Mouse (Mus musculus): ENCODE measurements around the gene Tbc1d1. TPM values are rescaled to one million over a fixed set of nuclear protein-coding genes. Genes with fewer than 3 reads are reported as not detected.

Tbc1d1 gene
- polyA plus RNA-seq, 3 experiments from 2014 or later, result 28.0 to 49.0 (median 34.6) TPM

GRCm38 (mm10) chr5:64160705-64161391 is 4.7 kb downstream of the Tbc1d1 start:
- peak; percentile 72 for ATAC-seq

DNA sequence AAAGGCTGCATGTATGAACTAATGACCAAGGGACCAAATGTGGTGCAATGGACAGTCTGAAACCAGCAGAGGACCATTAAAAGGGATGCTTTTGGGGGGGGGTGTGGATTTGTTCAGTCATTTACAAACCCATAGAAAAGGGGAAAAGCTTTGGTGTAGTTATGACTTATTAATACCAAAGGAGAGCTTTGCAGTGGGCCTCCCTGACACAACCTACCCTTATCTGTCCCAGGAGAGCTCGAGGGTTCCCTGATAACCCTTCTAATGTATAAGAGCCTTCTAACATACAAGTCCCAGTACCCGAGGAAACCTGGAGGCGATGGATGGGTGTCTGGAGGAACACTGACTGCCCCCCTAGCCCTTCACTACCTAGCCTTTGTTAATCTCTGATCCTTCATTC is 5.8 kb downstream of the Tbc1d1 start:
- ATAC-seq, result no peak

GRCm38 (mm10) chr5:64162582-64162981 is 6.5 kb downstream of the Tbc1d1 start:
- no peak for ATAC-seq

GRCm38 (mm10) chr5:64164414-64164813 is 8.3 kb downstream of the Tbc1d1 start:
- ATAC-seq, result no peak

- no peak for ATAC-seq
These were observed 9.7 kb downstream of the Tbc1d1 start for GRCm38 (mm10) chr5:64165826-64166225.

- no peak for ATAC-seq
These were observed 13.0 kb downstream of the Tbc1d1 start for GRCm38 (mm10) chr5:64168990-64169540.

GRCm38 (mm10) chr5:64172884-64173283 is 16.8 kb downstream of the Tbc1d1 start:
- ATAC-seq, result no peak

- ATAC-seq, result no peak
These were observed 17.2 kb downstream of the Tbc1d1 start for GRCm38 (mm10) chr5:64173302-64173701.

DNA sequence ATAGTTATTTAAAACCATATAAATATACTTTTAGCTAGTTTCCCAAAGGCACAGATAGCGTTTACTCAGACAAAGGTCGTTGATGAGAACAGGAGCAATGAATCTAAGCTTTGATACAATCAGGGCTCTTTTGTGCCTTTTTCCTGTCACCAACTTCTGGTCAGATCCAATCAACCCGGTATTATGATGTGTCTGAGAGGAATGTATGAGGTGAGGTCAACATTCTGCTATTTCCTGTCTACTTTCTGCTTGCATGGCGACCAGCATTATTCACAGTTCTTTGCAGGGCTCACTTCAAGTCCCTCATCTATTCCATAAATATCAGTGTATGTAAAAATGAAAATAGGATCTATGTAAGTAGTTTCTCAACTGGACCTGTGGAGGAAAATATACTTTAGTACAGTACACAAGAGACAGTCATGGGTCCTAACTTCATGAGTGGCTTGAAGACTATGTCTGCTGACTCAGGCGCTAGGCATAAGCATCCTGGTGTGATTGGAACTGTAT is 18.4 kb downstream of the Tbc1d1 start:
- ATAC-seq, result no peak

DNA sequence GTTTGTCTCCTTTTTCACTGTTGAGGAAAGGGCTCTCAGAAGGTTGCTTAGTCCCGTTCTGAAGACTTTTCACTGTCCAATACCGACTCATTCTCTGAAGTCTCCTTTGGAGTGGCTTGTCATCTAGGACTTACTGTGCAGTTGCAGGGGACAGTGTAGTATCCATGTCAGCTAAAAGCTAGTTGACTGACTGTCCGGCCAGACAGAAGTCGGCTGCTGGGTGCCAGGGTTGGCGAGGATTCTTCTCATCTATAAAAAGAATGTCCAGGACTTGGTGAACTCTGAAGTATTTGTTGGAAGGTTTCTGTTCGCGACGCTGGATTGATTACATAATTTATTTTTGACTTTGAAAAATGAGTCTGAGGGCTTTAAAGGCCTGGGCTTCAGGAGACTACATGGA is 24.4 kb downstream of the Tbc1d1 start:
- no peak for ATAC-seq

DNA sequence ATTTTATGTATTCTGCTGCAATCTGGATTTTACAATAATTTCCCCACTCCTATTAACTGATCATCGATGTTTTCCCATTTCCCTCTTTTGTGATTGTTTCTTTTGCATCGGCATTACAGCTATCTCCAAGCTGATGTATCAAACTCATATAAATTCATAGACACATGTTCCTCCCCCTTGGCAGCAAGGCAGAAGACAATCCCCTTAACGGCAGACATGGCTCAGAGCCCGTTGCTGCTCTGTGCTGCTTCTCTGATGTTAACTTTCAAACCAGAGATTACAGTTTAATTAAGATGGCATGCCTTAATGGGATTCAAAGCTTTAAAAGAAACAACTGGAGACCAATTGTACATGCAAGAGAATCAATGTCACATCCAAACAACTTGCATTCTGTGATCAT is 27.6 kb downstream of the Tbc1d1 start:
- no peak for ATAC-seq

GRCm38 (mm10) chr5:64185257-64185656 is 29.2 kb downstream of the Tbc1d1 start:
- no peak for ATAC-seq

DNA sequence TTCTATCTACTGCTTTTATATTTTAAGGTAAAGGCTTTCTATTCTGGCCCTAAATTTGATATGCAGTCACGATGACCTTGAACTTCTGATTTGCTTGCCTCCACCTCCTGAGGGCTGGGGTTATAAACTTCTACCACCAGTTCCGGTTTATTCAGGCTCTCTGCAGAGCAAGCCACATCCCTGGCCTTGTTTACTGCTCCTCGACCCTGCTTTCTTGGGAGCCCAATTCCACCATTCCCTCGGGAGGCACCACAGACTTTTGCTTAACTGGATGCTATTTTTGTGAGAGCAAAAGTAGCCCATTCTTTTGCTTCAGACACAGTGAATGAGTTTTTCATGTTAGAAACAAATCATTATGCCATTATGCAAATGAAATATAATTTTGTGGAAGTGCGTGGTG is 30.5 kb downstream of the Tbc1d1 start:
- ATAC-seq, result no peak

DNA sequence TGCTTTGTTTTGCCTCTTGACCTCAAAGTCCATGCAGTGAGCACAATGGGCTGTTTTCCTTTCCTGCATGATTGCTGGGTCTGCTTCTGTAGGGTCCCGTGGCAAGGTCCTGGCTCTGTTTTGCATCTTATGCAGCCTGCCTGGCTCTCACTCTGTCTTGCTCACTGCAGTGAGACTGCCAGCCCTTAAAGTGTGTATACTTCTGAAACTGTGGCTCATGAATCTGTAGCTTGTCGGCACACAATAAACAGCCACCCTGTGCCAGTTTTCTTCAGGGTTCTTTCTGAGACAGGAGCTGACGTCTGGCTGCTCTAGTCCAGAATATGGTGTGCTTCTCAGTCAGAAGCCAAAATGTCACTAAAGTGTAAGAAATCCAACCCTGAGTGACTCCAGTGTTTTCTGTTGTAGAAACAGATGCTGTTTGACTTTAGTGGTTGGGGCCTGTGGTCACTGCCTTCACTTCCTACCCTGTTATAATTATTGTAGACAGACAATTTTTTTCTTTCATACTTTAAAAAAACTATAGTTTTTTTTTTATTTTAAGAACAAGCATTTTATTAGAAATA is 32.1 kb downstream of the Tbc1d1 start:
- ATAC-seq, result no peak

DNA sequence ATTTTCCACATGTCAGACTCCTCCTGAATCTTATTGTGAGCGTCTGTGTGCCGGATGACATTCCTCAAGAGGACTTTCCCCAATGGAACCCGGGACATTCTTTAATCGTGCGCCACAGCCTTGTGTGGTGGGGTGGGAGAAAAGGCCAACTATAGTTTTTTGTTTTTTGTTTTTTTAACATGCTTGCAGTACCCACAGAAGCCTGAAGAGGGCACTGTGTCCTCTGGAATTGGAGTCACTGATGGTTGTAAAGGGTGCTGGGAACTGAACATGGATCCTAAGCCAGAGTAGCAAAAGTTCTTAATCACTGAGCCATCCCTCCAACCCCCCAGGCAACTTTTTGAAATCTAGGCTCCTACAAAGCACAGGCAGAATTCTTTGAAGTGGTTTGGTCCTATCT is 34.8 kb downstream of the Tbc1d1 start:
- no peak for ATAC-seq

- ATAC-seq, result no peak
These were observed 37.2 kb downstream of the Tbc1d1 start for GRCm38 (mm10) chr5:64193353-64193752.

GRCm38 (mm10) chr5:64196250-64196865 is 40.3 kb downstream of the Tbc1d1 start:
- ATAC-seq, result no peak

DNA sequence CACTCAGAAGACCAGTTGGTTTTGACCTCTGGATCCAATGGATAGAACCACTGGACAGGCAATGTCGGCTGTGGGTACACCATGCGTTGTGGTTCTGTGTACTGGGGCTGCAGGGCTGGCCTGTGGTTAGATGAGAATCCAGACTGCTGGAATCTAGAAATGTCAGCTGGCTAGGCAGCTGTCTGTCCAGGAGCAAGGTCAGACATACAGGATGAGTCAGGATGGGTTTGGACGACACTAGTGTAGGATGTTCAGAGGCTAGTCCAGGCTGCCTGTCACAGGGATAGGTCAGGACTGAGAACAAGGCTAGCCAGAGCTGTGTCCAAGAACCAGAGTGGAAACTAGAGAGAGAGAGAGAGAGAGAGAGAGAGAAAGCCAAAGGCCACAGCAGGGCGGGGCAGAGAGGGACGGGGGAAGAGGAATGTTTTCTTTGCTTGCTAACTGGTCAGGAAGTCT is 40.8 kb downstream of the Tbc1d1 start:
- no peak for ATAC-seq

DNA sequence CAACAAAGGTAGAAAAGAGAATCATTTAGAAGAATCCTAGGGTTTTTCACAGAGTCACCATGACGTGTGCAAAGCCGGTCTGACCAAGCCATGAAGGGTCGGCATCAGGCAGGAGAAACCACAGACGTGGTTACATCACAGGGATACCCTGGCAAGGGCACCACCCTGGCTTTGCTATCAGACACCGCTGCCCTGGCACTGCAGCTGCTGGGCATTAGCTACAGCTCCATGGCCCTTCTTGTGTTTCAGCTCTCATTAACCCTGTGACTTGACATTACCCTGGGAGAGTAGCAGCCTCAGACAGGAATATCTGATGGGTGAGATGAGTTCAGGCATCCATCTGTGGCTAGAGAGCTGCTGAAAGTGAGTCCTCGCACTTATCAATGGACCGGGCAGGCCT is 42.5 kb downstream of the Tbc1d1 start:
- ATAC-seq, result no peak

DNA sequence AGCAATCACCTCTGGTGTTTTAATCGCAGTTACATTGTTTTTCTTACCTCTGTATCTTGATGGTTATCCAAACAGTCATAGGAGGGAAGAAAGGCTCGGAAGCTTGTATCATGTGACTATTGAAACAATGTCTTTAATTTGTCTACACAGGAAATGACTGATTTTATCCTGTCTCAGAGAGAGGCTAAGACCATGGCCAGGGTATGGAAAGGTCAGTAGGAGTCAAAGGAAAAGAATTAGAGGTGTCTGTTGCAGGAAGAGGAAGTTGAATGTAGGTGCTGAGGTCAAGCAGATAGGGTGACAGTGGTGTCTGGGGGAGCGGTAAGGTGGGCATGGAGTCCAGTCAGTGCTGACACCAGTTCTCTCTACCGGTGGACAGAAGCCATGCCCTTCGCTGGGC is 45.0 kb downstream of the Tbc1d1 start:
- ATAC-seq, result no peak

DNA sequence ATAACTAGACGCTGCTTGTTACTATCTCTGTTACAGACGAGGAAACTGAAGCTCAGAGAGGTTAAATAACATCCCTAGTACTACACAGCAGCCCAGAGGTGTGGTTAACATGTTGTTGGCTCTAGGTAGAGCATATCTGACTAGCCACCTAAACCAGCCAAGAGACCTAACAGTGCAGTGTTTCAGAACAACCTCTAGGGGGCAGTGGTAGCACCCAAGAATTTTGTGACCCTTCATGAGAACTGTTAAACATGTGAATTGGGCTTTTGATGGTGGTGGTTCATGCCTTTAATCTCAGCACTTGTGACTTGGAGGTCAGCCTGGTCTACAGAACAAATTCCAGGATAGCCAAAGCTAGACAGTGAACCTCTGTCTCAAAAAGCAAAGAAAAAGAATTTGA is 46.2 kb downstream of the Tbc1d1 start:
- peak; percentile 68 for ATAC-seq

- no peak for ATAC-seq
These were observed 49.5 kb downstream of the Tbc1d1 start for GRCm38 (mm10) chr5:64205610-64206009.

DNA sequence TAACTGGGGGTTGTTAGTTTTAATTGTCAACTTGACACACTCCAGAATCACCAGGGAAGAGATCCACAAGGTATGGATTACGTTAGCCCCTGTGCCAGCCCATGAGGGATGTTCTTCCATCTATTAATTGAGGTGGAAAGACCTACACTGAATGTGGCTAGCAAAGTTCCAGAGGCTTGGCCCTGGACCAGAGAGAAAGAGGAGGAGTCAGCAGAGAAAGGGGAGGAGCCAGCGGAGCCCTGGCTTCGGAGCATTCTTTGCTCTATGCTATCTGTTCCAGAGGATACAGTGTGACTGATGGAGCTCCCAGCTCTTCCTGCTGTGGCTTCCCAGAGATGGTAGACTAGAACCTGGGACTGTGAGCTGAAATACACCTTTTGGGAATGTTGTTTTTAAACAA is 50.3 kb downstream of the Tbc1d1 start:
- ATAC-seq, result no peak

DNA sequence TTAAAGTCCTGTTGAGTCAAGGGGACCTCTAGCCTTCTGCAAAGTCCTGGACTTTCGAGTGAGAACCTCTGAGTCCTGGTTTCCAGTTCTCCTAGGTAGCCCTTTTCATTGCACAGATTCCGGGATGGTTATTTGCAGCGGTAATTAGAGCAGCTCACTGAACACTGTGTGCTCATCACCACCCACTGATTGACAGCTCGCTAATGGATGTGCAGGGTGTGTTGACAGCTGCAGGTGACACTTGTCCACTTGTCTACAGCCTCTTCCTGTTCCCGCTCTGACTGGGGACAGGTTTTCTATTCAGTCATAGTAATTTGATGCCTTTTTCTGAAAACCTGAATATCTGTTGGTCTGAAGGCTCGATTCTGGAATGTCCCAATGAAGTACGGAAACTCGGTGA is 50.8 kb downstream of the Tbc1d1 start:
- ATAC-seq, result no peak
